Mouse (Mus musculus): ENCODE measurements at regions not wholly inside any gene's neighbourhood (a gene's known extent, or its start where the extent isn't known, plus 50 kb on each side); places are given as distances from the start of the nearest gene placed in this dataset.

DNA sequence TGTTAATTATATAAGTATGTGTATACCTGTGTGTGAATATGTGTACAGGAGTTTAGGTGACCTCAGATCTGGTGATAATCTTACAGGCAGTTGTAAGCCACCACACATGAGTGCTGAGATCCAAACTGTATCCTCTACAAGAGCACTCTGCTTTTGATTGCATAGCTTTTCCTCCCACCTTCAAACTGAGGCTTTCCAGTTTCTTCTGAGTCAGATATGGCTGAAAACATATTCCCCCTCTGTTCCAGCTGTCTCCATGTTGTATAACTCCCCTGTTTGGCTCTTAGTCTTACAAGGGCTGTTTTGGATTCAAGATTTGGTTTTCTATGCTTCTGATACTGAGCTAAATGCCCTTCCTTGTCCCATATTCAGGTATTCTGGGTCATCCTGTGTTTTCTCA lies 232.7 kb downstream of the Sis start:
- DNase-seq, result peak; percentile 3

GRCm38 (mm10) chr3:72727403-72727802 lies 240.3 kb downstream of the Sis start:
- DNase-seq, result no peak

DNA sequence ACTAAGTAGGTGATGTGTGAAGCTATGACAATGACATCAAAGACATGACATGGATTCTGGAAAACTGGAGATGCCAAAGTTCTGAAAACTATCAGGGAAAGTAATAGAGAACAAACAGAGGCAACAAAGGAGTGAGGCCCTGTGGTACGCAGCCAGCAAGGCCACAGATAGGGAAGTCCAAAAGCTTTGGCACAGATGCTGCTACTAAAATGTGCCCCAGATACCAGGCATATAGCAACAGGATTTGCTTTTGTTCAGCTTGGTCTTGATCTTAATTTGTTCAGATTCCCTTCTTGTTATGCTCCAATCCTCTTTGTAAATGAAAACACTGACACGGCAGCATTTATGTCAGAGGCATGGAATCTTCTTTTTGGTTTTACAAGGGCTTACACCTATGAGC lies 253.9 kb downstream of the Sis start:
- DNase-seq, result no peak

GRCm38 (mm10) chr3:72685937-72686336 lies 281.7 kb downstream of the Sis start:
- DNase-seq, result no peak

DNA sequence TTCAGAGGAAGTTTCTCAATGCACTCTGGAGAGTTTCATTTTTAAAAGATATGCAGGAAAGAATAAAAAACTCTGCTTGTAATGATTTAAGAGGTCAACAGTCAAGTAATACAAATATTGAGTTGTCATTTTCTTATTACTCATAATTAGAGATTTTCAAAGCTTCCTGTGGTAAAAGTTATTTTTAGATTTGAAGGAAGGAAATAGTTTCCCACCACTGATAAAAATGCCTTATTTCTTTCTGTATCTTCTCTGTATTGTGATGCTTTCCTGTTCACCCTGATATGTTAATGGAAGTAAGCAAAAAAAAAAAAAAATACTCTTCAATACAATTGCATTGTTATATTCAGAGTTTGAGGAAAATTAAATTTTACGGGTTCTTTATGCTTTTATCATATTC lies 308.5 kb downstream of the Sis start:
- DNase-seq, result no peak

- DNase-seq, result no peak
These were observed 337.6 kb downstream of the Sis start for GRCm38 (mm10) chr3:72630069-72630468.

DNA sequence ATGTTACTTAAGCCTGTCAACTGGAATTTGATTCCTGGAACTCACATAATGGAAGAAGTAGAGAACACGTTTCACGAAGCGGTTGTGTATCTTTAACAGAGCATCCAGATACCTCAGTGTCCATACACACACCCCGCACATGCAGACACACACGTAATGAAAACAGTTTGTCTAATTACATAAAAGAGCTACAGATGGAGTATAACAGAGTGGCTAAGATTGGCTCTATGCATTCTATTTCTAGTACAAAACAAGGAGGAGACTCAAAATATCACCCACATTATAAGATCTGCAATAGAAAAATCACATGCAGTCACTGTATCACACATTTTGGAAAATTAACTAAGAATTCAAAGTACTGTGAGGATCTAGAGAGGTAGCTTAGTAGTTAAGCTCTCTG lies 346.9 kb downstream of the Sis start:
- no peak for DNase-seq

DNA sequence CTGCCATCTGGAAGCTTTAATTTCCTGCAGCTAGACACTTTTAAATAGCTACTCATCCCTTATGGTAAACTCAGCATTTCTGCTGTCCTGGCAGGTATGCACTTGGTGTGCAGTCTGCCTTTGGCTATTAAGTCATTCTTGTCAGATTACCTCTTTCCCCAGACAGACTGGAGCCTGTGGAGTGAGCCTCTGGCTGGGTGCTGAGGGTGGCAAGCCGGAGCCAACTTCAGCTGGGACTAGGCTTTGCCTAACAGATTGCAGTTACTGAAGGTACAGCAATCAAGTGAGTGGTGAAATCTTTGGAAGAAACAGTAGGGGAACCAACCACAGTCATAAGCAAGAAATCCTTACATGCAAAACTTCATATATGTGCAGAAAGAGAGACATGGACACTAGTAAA lies 347.8 kb downstream of the Sis start:
- no peak for DNase-seq

DNA sequence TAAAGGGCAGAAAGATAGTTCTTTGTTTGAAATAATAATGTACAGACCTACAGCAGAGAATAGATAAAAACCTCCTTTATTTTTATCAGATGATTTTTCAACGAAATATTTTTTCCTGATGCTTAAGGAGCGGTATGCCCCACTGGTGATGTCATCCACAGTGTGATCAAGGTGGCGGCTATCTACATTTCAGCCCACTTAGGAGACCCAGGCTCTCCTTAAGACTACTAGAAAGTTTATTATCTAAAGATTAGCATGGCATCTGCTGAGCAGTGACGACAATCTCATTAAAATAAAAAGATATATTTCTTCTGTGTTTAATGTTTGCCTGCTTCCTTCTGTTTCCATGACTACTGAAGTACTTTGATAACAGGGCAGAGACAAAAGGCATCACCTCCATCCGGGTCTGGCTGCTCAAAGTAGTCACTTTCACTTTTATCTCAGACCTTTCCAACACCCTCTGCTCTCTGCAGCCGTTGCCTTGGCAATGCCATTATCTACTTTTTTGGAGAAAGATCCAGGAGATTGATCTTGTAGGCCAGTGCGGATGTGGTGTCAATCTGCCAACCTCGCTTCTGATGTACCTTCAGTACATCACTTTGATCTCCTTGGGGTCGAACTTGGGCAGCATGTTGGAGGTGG lies 363.8 kb downstream of the Sis start:
- DNase-seq, result no peak

Data from right cerebral cortex, adult 18-20 months (tissue).